Mouse (Mus musculus) regulatory T cell (primary cell): Measurements from ENCODE around the gene Ankrd63.

Source experiments
- in situ Hi-C: fragments of 300-600 bp; cut with MboI, MseI; formaldehyde crosslinking; loops from one replicate; pipeline ENCODE4 v1.15.1; 2025; ENCODE audit warnings: high pct_unique_total_duplicates

The Ankrd63 gene

DNA sequence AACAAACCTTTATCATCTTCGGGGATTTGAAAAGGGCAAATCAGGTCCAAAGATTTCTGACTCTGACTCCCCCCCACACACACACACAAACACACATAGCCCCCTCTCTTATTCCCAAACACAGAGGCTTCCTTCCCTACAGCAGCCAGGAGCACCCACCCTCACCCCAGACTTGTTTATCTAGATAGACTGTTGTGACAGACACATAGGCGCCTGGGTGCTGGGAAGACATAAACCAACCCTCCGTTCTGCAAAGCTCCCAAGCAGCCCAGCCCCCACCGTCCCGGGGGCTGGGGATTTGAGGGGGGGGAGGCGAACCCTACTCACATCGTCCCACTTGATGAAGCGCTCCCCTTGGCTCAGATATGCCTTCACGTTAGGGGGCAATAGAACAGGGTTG, 24.1 kb upstream of the Ankrd63 start:
- in situ Hi-C loops = no loop called here

DNA sequence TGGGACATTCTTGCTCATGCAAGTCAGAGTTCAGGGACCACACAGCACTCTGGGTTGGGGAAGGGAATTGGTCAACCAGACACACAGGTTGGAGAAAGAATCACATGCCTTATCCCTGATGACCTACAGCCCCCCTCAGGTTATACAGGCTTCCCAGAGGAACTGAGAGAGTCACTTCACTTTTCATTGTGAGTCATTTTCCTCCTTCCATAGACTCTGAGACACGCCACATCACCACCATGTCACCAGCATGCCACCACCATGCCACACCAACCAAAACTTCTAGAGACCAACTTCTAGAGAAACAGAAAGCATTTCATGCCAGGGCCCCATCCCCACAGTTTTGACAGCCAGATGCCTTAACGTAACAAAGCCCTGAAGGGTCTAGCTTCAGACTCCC, 23.1 kb upstream of the Ankrd63 start:
- in situ Hi-C loops = no loop called here

DNA sequence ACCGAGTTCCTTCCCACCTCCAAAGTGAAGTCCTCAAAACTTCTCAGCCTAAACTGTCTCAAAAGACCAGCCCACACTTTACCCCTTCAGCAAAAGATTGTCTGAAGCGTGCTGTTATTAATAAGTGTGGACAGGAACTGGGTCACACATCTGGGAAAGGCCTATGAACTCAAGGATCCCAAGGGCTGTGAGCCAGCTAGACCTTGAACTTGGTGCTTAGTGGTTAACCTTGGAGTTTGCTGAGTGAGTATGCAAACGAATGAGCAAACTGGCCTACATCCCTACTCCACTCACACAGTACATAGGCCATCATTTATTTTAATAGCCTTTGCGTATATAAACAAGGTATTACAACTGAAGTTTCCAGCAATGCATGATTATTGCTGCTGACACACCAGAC, 21.7 kb upstream of the Ankrd63 start:
- in situ Hi-C loops = no loop called here

DNA sequence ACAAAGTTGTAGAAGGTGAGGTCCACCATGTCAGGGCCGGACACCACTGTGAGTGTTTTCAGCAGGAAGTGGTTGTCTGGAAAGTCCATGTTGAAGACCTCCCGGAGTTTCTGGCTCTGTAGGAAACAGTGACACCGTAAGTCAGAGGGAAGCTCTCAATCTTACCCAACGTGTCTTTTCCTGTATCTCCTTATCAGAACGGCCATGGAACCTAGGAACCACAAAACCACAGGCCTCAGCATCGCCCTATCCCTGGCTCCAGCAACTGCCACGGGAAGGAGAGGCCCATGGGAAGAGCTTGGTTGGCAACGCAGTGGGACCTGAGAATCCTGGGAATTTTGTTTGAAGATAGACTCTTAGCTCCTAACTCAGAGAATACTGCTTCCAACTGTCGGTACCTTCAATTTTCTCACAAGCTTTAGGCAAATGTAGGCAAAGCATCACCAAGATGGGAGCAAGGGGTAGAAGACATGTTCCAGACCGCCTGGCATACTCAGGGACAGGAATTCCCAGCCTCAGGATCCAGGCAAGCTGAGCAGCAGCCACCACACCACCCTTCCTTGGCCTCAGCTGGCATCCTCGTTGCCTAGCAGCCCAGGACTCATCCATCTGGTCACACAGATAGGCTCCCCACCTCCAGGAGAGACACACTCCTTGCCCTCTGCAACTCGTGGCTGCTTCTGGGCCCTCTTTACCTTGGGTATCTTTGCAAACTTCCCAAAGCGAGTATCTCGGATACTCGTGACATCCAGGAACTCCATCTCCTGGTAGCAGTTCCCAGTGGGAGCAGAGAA, 20.1 kb upstream of the Ankrd63 start:
- in situ Hi-C loops = no loop called here

DNA sequence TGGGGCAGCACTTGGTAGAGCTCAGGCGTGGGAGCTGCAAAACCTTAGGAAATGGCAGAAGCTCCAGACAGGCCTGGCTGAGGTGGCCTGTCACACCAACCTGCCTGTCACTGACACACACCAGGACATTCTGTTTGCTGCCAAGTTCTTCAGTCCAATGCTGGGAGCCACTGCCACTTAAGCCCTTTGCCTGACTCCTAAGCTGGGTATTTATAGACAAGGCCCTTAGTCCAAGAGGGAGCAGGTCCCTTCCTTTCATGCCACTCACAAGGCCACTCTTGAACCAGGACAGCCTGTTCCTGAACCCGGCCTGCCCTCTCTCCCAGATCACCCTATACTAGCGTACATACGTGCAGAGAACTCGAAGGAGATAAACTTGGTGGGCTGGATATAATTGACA, 12.9 kb upstream of the Ankrd63 start:
- in situ Hi-C loops = no loop called here

DNA sequence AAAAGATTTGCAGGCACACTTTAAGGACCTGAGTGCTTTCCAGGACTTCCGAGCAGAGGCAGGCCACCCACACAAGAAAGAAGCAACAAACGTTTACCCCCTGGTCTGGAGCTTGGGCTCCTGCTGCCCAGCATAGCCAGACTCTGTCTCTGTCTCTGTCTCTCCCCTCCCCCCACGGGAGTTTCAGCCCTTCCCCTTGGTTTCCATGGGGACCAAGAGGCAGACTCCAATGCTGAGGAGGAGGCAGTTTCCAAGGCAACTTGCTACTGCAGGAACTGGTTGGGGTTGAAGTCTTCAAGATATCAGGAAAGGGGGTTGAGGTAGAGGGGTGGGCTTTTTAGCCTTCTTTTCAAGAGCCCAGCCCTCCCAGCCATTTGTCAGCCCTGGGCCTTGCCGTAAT, 10.5 kb upstream of the Ankrd63 start:
- in situ Hi-C loops = no loop called here

DNA sequence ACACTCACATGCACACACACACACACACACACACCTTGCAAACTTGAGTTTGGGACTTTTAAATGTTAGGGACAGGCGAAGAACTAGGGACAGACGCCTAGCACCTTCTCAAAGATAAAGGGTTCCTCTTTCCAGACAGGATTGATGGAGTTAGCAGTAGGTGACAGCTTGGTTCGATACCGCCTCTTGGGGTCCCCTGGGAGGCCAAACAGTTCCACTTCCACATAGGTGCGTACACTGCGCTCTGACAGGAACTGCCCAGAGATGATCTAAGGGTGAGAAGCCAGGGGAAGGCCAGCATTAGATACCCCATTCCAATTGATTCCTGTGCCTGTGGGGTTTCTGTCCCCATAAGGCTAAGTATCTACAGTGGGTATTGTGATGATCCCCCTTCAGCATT, 9.9 kb upstream of the Ankrd63 start:
- in situ Hi-C loops = no loop called here

DNA sequence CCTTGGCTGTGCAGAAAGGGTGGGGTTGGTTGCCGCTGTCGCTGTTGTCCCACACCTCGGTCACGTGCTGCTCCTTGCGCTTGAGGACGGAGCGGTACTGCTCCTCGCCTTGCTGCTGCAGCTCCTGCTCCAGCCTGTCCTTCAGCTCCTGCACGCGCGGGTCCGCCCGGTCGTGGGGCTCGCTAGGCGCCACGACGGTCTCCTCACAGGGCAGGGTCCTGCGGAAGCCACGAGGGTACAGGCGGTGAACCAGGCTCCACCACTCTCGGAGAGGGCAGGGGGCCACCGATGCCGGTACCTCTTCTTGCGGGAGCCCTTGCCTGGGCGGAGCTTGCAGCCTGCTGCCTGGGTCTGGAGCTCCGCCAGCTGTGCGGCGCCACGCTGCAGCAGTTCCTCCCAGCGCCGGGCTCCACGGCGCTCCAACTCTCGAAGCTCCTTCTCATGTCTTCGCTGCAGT, 7.3 kb upstream of the Ankrd63 start:
- in situ Hi-C loops = no loop called here

DNA sequence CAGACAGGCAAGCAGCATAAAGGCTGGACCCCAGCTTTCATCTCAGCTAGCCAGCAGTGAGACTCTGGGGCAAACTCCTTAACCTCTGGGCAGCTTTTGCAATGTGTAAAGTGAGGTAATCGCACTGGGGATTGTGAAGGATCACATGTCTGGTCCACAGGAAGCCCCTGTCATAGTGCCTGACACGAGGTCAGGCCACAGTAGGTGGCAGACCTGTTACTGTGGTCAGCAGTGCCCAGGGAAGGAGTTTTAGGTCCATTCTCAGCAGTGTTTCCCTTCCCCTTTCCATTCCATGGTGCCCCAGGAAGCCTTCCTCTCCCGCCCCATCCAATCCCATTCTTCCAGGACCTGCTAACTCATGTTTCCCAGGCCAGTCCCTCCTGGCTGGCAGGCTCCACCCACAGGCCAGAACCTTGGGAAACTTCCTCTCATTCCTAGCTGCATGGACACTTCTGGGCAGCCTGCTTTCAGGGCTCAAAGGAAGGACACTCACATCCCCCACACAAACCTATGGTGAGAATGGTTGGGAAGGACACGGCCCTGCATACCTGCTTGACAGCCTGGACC, 6.0 kb upstream of the Ankrd63 start:
- in situ Hi-C loops = no loop called here

DNA sequence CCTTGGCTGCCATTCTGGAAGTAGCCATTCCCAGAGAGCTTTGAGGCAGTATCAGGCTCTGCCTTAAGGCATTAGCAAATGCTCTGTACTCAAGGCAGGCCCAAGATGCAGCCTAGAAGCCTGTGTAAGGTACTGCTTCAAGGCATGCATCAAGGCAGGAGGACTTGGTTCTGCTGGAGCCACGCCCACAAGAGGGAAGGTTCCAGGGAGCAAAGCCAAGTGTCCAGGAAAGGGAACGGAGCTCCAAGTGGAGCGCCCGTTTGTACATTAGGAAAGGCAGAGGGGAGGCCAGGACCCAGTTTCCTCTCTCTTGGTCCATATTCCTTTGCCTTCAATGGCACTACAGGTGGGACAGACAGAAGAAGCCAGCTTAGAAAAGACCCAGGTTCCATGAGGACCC, 4.7 kb upstream of the Ankrd63 start:
- in situ Hi-C loops = no loop called here

DNA sequence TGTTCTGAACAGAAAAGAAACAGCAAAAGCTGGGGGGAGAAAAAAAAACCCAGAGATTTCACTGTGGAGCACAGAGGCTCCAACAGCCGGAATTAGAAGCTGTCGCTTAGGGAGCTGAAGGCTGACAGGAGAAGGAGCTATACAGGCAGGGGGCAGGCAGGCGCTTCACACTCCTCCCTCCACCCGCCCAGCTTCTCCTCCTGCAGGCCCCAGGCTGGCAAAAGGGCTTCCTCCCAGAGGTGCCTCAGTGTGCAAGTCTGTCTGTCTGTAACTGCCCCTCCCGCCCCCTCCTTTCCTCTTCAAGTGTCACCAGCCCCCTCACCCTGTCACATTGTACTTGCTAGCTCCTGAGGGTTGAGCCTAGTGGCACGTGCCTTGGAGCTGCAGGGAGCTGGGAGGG, 2.7 kb upstream of the Ankrd63 start:
- in situ Hi-C loops = no loop called here

DNA sequence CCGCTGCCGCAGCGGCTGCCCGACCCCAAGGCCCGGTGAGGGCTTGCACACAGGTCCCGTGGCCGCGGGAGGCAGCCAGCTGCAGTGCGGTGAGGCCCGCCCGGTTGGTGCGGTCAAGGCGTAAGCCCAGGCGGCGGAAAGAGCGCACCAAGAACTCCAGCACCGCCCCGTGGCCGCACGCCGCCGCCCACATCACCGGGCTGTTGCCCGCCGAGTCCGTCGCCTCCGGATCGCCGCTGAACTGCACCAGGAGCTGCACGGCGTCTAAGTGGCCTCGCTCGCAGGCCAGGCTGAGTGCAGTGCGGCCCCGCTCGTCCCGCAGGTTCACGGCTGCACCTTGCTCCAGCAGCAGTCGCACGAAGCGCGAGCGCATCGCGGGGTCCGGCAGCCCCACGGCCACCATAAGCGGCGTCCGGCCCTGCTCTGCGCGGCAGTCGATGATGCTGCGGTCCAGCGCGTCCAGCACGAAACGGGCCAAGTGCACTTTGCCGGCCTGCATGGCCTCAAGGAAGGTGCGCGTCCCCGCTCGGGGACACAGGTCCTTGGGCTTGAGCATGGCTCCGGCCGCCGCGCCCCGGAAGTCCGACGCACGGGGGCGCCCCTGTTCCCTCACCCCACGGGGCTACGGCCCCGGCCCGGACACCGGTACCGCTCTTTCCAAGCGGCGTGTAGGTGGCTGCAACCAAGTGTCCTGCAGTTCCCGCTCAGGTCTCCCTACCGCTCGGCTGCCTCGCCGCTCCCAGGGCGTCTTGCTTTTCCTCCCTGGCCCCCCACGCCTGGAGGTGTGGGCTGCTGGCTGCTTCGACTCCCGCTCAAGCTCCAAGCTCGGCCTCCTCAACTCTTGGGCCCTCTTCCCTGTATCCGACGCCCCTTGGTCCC, 641 bp downstream of the Ankrd63 start:
- in situ Hi-C loops = loop anchor here (5.0 kb wide), 1 partner anchor 54 kb away; no protein-coding TSS in a partner anchor

DNA sequence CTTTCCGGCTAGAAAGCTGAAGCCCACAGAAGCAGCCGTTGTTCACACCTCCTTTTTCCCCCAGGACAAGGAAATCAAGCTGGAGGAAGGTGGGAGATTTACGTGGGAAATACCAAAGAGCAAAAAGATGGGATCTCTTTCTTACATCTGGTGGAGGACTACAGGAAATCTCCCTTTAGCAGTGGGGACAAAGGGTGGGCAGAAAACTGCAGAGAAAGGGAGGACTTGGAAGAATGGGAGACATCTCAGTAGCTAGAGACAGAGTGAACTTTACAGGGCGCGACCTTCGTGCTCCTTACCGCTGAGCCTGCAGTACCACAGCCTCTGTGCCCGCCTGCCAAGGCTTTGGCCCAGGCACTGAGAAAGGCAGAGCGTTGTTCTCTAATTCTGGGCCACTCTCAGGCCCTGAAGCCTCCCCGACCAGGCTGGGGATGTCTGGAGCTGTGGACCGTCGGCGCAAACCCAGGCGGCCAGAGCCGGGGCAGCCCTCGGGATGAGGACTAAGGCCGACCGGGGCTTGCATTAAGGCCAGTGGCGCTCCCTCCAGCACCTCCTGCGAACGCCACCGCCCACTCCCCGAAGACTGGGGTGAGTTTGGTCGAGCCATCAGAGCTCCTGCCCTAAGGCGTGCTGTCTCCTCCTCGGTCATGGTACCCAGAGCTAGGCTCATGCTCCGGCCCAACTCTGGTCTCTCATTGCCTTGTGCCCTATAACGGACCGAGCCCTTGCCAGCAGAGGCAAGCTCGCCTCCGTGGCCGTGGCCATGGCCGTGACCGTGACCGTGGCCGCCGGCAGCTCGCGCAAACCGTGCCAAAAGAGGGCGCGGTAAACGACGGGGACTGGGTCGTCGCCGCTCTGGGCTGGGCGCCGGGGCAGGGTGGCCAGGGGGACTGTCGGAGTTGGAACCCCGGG, 1.5 kb downstream of the Ankrd63 start:
- in situ Hi-C loops = loop anchor here (5.0 kb wide), 1 partner anchor 55 kb away; no protein-coding TSS in a partner anchor

DNA sequence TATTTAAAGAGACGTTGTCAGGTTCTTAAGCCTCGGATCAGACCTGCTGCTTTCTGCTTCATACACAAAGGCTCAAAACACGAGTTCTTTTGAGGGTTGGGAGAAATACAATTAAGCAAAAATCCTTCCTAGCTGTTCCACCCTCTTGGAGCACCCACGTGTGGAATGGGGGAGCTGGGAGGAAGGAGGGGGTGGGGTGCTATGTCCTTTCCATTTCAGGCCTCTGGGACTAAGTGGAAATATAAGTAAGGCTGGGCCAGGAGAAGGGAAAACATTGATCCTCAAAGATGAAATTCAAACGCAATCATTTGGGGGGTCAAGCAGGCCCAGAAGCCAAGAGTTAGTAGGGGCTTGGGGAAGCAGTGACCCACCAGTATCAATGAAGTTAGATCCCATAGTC, 2.6 kb downstream of the Ankrd63 start:
- in situ Hi-C loops = loop anchor here (5.0 kb wide), 1 partner anchor 56 kb away; no protein-coding TSS in a partner anchor

DNA sequence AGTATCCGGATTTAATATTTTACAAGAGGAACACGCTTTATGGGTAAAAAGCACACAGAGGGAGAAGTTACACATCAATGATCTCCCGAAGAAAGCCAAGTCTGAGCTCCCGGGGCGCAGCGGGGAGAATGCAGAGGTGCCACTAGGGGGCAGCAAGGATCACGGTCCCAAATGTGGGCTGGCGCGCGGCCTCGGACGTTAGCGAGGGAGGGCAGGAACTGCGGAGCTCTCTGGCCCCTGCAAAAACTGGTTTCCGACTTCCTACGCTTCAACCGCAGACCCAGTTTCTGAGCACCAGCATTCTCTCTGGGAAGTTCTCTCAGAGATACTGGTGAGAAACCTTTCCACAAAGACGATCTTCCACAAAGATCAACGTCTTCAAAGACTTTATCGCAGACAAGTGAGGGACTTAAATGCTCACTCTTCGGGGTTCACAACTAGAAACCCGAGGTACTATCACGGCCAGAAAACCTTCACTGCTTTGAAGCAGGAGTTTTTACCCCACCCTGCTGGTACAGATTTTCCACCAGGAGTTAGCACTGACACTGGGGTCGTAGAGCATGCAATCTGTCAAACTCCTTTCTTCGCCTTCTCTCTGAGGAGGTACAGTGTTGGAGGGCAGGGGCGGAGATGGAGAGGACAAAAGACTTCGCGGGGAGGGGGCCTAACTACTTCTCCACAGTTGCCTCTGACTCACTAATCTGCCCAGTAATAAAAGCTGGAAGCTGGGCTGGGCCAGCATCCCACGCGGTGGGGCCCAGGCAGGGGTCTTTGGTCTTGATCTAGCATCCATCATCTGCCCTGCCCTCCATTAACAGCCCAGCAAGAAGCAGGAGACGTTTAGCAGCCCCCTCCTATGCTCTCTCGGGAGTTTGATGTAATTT, 3.3 kb downstream of the Ankrd63 start:
- in situ Hi-C loops = loop anchor here (5.0 kb wide), 1 partner anchor 57 kb away; no protein-coding TSS in a partner anchor

DNA sequence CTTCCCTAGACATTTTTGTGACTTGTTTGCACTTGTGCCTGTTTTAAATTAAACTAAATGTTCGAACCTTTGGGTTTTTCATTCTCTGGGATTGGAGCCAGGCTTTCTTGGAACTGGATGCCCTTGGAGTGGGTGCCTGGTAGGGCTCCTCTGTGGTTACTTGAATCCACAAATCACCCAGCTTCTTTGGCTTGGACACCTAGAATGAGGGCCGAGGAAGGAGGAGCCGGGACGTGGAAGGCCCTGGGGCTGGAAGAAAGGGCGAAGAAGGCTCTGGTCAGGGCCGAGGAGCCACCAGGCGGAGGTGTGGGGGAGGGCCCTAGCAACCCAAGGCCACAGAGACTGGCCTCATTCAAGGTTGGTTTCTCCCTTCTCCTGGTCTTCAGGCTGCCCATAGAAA, 5.8 kb downstream of the Ankrd63 start:
- in situ Hi-C loops = no loop called here

DNA sequence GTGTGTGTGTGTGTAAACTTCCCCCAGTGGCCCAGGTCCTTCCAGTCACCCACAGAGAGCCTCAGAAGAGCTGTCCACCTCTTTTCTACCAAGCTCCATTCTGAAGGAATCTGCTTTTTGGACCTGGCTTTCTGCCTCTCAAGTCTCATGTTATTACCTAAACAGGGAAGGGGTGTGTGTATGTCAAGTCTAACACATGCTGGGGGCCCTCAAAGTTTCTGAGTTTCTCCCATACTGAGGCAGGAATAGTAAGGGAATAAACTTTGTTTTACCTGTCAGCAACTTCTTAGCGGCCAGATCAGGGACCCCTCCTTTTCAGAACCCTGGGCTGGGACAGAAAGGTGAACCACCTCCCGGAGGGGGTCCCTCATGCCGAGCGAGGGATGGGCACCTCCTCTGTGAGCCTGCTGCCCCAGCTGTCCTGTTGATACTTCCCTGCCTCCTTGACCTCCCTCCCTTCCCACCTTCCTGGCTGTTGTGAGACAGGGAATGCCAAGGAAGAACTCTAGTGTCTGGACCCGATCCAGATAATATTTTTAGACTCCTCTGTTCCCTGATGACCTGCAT, 6.4 kb downstream of the Ankrd63 start:
- in situ Hi-C loops = no loop called here

DNA sequence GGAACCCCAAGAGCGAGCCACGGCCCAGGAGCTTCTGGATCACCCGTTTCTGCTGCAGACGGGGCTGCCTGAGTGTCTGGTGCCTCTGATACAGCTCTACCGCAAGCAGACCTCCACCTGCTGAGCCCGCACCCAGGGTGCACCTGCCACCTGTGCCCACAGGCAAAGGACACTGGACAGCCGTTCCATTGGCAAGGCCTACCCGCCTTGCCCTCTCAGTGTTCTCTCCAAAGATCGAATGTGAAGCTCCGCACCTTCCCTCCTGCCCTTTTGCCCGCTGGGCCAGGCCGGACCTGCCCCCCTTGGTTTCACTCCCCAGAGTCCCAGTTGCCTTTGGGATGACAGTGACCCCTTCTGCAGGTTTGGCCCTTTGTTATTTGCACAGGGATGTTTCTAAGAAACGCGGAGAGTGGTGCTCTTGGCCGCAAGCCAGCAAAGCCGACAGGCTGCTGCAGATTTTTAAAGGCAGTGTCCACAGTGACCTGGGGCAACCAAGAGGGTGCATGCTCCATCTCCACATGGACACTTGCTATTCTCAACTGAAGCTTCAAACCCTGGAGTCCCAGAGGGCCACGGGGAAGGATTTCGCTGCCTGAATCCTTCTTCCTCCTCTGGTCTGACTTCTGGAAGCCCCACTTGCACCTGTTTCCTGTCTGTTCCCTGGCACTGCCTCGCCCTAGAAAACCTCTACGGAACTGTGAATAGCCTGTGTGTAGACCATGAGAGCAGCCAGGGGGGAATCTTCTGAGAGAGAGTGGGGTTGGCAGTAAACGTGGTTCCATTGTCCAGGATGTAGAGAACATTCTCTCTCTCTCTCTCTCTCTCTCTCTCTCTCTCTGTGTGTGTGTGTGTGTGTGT, 7.1 kb downstream of the Ankrd63 start:
- in situ Hi-C loops = no loop called here

DNA sequence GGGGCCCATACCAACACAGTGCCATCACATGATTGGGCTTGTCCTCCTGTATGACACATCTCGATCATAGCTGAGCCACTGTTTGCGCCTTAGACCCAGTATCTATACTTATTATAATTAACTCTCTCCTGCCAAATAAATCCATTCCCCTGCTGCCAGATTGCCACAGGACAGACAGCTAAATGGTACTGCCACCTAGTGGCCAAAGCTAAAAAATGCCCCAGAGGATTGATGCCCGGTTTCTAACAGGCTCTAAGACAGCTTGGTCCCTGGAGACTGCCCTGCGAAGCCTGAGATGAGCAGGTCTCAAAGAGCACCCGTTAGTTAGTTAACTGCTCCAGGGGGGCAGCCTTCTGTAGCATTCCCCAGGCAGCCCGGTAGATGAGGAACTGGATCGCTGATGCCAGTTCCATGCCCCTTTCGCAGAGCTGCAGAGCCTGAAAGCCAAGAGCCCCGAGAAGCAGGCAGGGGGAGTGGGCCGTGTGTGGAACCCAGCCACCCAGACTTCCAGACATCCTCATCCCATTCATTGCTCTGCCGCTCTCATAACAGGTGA, 8.0 kb downstream of the Ankrd63 start:
- in situ Hi-C loops = no loop called here
